Mouse (Mus musculus): ENCODE data around the gene Zc3hav1l.

GRCm38 (mm10) chr6:38298761-38299401 lies at the start of gene Zc3hav1l:
- peak; percentile 46; the same call in 1 of the 2 replicates for TF ChIP-seq POLR2A (IDR thresholded peaks at IDR 0.05; ENCODE audit: borderline replicate concordance, insufficient read depth, low read length)
- no peak for TF ChIP-seq CTCF (IDR thresholded peaks at IDR 0.05; ENCODE audit: borderline replicate concordance, insufficient read depth, low read depth, low read length)
